Mouse (Mus musculus): ENCODE data around the gene Rnf6. TPM values are rescaled to one million over a fixed set of nuclear protein-coding genes. Genes with fewer than 3 reads are reported as not detected.

Gene Rnf6
- total and polyA plus RNA-seq, 2 experiments from 2014 or later = 31.1 to 41.4 TPM

DNA sequence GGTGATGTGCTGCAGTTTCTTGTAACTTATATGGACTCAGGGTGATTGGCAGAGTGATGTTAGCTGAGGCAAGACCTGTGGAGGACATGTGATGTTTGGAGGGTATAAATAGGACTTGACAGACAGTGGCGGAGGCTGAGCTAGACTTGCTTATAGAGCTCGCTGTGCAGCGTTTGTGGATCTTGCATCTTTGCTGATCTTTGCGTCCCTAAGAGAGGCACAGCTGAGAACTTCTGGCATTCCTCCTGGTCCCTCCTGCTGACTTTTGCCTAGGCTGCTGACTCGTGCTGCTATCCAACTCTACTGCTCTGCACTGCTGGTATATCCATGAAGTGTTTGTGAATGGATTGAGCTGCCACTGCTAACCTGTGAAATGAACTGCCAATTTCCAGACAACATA lies 32.3 kb upstream of the Rnf6 start:
- Histone ChIP-seq H3K27ac (ENCODE audit: low read depth) (no peak overlapping the region), H3K4me3 (ENCODE audit: low read depth, low read length) (no peak overlapping the region), H3K4me1 (ENCODE audit: control insufficient read depth, insufficient read depth) (peaks cover 18% of the 10 kb centered on the region), H3K36me3 (replicated peaks; ENCODE audit: control insufficient read depth, insufficient read depth, low read length) (no peaks in the 10 kb centered on the region), H3K9me3 (replicated peaks; ENCODE audit: control insufficient read depth, low read length) (no peaks in the 10 kb centered on the region), H3K4me2 (ENCODE audit: low read depth, low read length) (no peak overlapping the region), H3K27me3 (ENCODE audit: control insufficient read depth, insufficient read depth, low read length) (no peaks in the 10 kb centered on the region), H3K9ac (replicated peaks; ENCODE audit: low read depth, low read length) (no peak overlapping the region)
- no peak for DNase-seq (ENCODE audit: low spot score)
- TF ChIP-seq EP300 (IDR thresholded peaks at IDR 0.05; ENCODE audit: low read depth) = no peak
- TF ChIP-seq CTCF (IDR thresholded peaks at IDR 0.05; ENCODE audit: low read depth) = no peak
- no peak for ATAC-seq (ENCODE audit: insufficient read depth, low read depth)
- WGBS = 63% methylated on average over 5 of the region's 5 CpGs

DNA sequence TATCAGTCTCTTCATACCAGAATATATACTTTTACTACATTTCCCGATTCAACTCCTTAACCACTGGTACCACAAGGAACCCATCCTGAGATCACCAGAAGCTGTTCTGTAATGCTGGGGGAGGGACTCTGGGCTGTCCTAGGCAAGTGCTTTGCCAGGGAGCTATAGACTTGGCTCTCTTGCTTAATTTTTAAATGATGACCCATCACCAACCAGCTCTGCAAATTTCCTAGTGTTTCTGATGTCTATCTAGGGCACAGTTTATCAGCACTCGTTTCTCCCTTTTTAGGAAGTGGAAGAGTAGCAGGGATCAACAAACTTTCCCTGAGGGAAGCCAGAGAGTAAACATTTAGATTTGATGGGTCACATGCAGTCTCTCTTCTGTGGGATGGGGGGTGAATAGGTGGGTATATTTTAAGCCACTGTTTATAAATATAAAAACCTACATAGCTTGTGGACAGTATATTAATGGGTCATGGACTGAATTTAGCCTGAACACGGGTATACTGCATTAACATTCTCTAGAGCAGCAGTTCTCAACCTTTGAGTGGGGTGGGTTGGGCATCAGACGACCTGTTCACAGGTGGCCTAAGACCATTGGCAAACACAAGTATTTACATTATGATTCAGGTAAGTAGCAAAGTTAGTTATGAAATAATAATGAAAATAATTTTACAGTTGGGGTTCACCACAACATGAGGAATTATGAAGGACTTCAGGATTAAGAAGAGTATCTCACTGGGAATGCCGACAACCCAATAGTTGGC lies 30.5 kb upstream of the Rnf6 start:
- WGBS = 71% methylated on average over 5 of the region's 5 CpGs
- DNase-seq (ENCODE audit: low spot score) (no peak), ATAC-seq (ENCODE audit: insufficient read depth, low read depth) (no peak)
- H3K9me3 ChIP-seq (replicated peaks; ENCODE audit: control insufficient read depth, low read length) = no peaks in the 10 kb centered on the region
- no peak overlapping the region for H3K27ac ChIP-seq (ENCODE audit: low read depth)
- no peaks in the 10 kb centered on the region for H3K36me3 ChIP-seq (replicated peaks; ENCODE audit: control insufficient read depth, insufficient read depth, low read length)
- no peak overlapping the region for H3K4me2 ChIP-seq (ENCODE audit: low read depth, low read length)
- peaks cover 18% of the 10 kb centered on the region for H3K4me1 ChIP-seq (ENCODE audit: control insufficient read depth, insufficient read depth)
- TF ChIP-seq CTCF (IDR thresholded peaks at IDR 0.05; ENCODE audit: low read depth) = no peak
- no peak for TF ChIP-seq EP300 (IDR thresholded peaks at IDR 0.05; ENCODE audit: low read depth)
- H3K4me3 ChIP-seq (ENCODE audit: low read depth, low read length) = no peak overlapping the region
- H3K9ac ChIP-seq (replicated peaks; ENCODE audit: low read depth, low read length) = no peak overlapping the region
- no peaks in the 10 kb centered on the region for H3K27me3 ChIP-seq (ENCODE audit: control insufficient read depth, insufficient read depth, low read length)

DNA sequence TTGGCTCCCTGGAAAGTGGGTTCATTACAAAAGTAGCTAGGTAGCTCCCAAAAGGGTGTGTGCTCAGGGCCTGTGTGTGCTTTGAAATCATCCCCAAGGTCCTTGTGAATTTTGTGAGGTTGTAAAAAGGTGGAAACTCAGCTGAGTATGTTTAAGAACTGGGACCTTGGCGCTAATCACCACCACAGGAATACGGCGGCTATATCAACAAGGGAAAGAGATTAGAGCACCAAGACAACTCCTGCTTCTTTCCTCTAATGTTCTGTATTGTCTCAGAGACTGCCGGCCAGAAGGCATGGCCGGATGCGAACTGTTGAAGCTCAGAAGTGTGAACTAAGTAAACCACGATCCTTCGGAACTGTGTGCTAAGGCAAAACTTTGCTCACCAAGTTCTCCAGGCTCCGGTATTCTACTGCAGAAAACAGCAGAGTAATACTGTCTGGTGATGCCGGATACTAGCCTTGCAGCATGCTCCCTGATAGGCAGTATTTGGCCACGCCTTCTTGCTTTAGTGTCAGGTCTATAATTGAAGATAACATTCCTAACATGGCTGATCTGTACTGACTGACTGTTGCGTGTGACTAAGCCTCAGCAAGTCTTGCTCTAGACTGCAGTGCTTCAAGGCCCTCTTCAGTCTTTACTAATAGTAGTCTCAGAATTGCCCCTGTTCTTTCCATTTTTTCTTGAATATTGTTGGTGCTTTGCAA lies 29.2 kb upstream of the Rnf6 start:
- WGBS = 26% methylated on average over 12 of the region's 12 CpGs
- Histone ChIP-seq H3K27me3 (ENCODE audit: control insufficient read depth, insufficient read depth, low read length) (no peaks in the 10 kb centered on the region), H3K27ac (ENCODE audit: low read depth) (no peak overlapping the region), H3K9me3 (replicated peaks; ENCODE audit: control insufficient read depth, low read length) (no peaks in the 10 kb centered on the region), H3K4me1 (ENCODE audit: control insufficient read depth, insufficient read depth) (peaks cover 18% of the 10 kb centered on the region), H3K4me2 (ENCODE audit: low read depth, low read length) (no peak overlapping the region), H3K36me3 (replicated peaks; ENCODE audit: control insufficient read depth, insufficient read depth, low read length) (no peaks in the 10 kb centered on the region), H3K9ac (replicated peaks; ENCODE audit: low read depth, low read length) (no peak overlapping the region), H3K4me3 (ENCODE audit: low read depth, low read length) (no peak overlapping the region)
- TF ChIP-seq EP300 (IDR thresholded peaks at IDR 0.05; ENCODE audit: low read depth) (no peak), CTCF (IDR thresholded peaks at IDR 0.05; ENCODE audit: low read depth) (no peak)
- DNase-seq (ENCODE audit: low spot score) (peak; percentile 22), ATAC-seq (ENCODE audit: insufficient read depth, low read depth) (peak; percentile 62; the same call in 1 of the 2 replicates)

DNA sequence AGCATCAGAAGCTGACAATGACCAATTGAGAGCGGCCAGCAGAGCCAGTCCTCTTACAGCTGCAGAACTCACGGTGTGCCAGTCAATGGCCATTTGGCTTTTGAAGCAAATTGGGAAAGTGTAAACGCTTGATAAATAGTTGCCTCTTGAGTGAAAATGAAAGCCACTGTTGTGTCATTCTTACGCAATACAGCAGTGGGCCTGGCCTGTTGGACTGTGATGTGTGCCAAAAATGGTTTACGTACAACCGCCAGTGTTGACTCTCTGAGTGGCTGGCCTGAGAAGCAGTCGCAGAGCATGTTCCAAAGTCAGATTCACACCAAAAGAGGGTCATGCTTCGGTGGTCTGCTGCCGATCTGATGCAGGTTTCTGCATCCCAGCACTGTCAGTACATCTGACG lies 27.4 kb upstream of the Rnf6 start:
- H3K9ac ChIP-seq (replicated peaks; ENCODE audit: low read depth, low read length) = no peak overlapping the region
- H3K4me1 ChIP-seq (ENCODE audit: control insufficient read depth, insufficient read depth) = peaks cover 18% of the 10 kb centered on the region
- ATAC-seq (ENCODE audit: insufficient read depth, low read depth) = no peak
- no peak overlapping the region for H3K27ac ChIP-seq (ENCODE audit: low read depth)
- no peaks in the 10 kb centered on the region for H3K27me3 ChIP-seq (ENCODE audit: control insufficient read depth, insufficient read depth, low read length)
- DNase-seq (ENCODE audit: low spot score) = peak; percentile 25
- no peak for TF ChIP-seq EP300 (IDR thresholded peaks at IDR 0.05; ENCODE audit: low read depth)
- no peak for TF ChIP-seq CTCF (IDR thresholded peaks at IDR 0.05; ENCODE audit: low read depth)
- 77% methylated on average over 10 of the region's 10 CpGs for WGBS
- no peaks in the 10 kb centered on the region for H3K9me3 ChIP-seq (replicated peaks; ENCODE audit: control insufficient read depth, low read length)
- H3K36me3 ChIP-seq (replicated peaks; ENCODE audit: control insufficient read depth, insufficient read depth, low read length) = no peaks in the 10 kb centered on the region
- no peak overlapping the region for H3K4me2 ChIP-seq (ENCODE audit: low read depth, low read length)
- H3K4me3 ChIP-seq (ENCODE audit: low read depth, low read length) = no peak overlapping the region

DNA sequence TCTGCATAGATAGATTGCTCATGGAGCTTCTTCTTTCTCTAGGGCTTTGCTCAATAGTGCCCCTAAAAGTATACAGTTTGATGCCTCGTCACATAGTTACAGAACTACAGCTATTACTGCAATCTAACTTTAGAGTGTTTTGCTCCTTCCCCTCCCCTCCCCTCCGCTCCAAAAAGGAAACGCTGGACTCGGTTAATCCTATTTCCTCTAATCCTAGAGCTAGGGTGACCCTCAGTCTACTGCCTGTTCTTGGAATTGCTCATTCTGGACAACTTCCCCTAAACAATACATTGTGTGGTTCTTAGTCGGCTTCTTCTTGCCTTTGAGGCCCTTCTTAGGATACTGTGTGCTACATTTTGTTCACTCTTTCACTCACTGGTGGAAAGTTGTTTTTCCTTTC lies 26.4 kb upstream of the Rnf6 start:
- H3K4me2 ChIP-seq (ENCODE audit: low read depth, low read length) = no peak overlapping the region

More for the DNA sequence above, 26.4 kb upstream of the Rnf6 start:
- peaks cover 14% of the 10 kb centered on the region for H3K4me1 ChIP-seq (ENCODE audit: control insufficient read depth, insufficient read depth)
- no peaks in the 10 kb centered on the region for H3K27me3 ChIP-seq (ENCODE audit: control insufficient read depth, insufficient read depth, low read length)
- TF ChIP-seq EP300 (IDR thresholded peaks at IDR 0.05; ENCODE audit: low read depth) (no peak), CTCF (IDR thresholded peaks at IDR 0.05; ENCODE audit: low read depth) (no peak)
- ATAC-seq (ENCODE audit: insufficient read depth, low read depth) (no peak), DNase-seq (ENCODE audit: low spot score) (no peak)
- no peak overlapping the region for H3K9ac ChIP-seq (replicated peaks; ENCODE audit: low read depth, low read length)
- no peak overlapping the region for H3K4me3 ChIP-seq (ENCODE audit: low read depth, low read length)
- H3K36me3 ChIP-seq (replicated peaks; ENCODE audit: control insufficient read depth, insufficient read depth, low read length) = no peaks in the 10 kb centered on the region
- H3K9me3 ChIP-seq (replicated peaks; ENCODE audit: control insufficient read depth, low read length) = no peaks in the 10 kb centered on the region
- WGBS = 61% methylated on average over 5 of the region's 5 CpGs
- no peak overlapping the region for H3K27ac ChIP-seq (ENCODE audit: low read depth)

Data from heart, postnatal 0 days (tissue).